ENCODE assay signal across 23 mouse cellular contexts in the genomic region with DNA sequence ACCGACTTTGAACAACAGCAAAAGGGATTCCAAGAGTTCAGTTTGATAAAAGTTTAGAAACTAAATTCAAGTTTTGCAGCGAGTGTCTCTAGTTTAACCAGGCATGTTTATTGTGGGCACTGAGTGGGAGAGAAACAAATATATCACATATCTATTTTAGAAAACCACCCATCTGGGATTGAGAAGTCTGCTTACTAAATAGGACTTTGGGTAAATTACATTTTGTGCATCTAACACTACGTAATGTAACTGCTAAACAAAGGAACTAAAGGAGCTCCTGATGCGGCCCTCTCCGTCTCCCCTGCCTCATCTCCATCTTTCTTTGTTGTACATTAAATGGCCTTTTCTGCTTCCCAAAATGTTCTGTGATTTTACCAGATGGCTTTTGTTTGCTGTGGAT. TPM values are rescaled to one million over a fixed set of nuclear protein-coding genes. Genes with fewer than 3 reads are reported as not detected.
DNase-seq lines count a peak whose midpoint lies in the region; ATAC-seq and TF ChIP-seq lines count a peak whose summit lies in the region.
"Had no signal": no experiment of that assay in that cellular context is flagged by ENCODE, and none has a peak within 500 bp of the region (broad histone marks: within the 10 kb centered on the region; RNA-seq: fewer than 3 reads in every experiment).

No protein-coding gene starts in this region.

- ATAC-seq in frontal cortex, adult (ENCODE audit: low TSS enrichment): peak; percentile 87
- ATAC-seq: forebrain, embryonic 13.5 days; forebrain, embryonic 15.5 days had no signal

- TF ChIP-seq CTCF in left cerebral cortex, adult 2 months (IDR thresholded peaks at IDR 0.05): no peak
- no peak for TF ChIP-seq CTCF in cortical plate, adult 2 months (IDR thresholded peaks at IDR 0.05; ENCODE audit: extremely low read depth, insufficient read depth, low read length)

- peak overlapping the region; percentile 67; the same call in 1 of the 2 replicates for H3K27ac ChIP-seq in left cerebral cortex, adult 2 months
- 0 out of 2 replicates have a peak overlapping the region, but pooled peaks have one; percentile 21 for H3K27ac ChIP-seq in cortical plate, adult 2 months (ENCODE audit: insufficient read depth, low read length)
- H3K27ac ChIP-seq: embryonic facial prominence, embryonic 13.5 days; embryonic facial prominence, embryonic 15.5 days; forebrain, embryonic 10.5 days; forebrain, embryonic 13.5 days; forebrain, embryonic 15.5 days had no signal

- no peak for DNase-seq in frontal cortex, postnatal 36 days (ENCODE audit: low spot score in 2 of 2)
- no peak for DNase-seq in left cerebral cortex, adult 2 months (ENCODE audit: extremely low spot score in 1 of 2, low spot score in 2 of 2)
- DNase-seq in left cerebral cortex, adult 18-20 months (ENCODE audit: low spot score in 2 of 2): no peak
- peak; percentile 57 for DNase-seq in brain, adult 2 months (ENCODE audit: low read depth, low spot score)
- DNase-seq in gastrocnemius, adult 8-10 months (ENCODE audit: low spot score in 2 of 2): no peak
- no peak for DNase-seq in testis, postnatal 14 days (ENCODE audit: low spot score)
- DNase-seq: adrenal gland, adult 2 months; adrenal gland, postnatal 10 days; adrenal gland, postnatal 25 days; cerebellum, adult 11-12 months; cerebellum, adult 2 months; cerebellum, adult 9-10 months; cerebellum, postnatal 10 days; cerebellum, postnatal 25 days; embryo, embryonic 11 days had no signal

- no peak for TF ChIP-seq POLR2A in cortical plate, adult 2 months (IDR thresholded peaks at IDR 0.05; ENCODE audit: extremely low read depth, insufficient read depth, low read length)

- intact Hi-C loops in left cerebral cortex, adult 2 months (cut with DNase I): no loop called here

- H3K4me3 ChIP-seq in left cerebral cortex, adult 2 months: no peak overlapping the region
- H3K4me3 ChIP-seq in cortical plate, adult 2 months (ENCODE audit: insufficient read depth, low read length): no peak overlapping the region
- H3K4me3 ChIP-seq: embryonic facial prominence, embryonic 13.5 days; embryonic facial prominence, embryonic 15.5 days; erythroblast, embryonic 14.5 days; forebrain, embryonic 10.5 days; forebrain, embryonic 13.5 days; forebrain, embryonic 15.5 days had no signal

- H3K4me1 ChIP-seq in cortical plate, adult 2 months (ENCODE audit: control insufficient read depth, insufficient read depth, low read length): no peaks in the 10 kb centered on the region; the same call in 1 of the 2 replicates
- H3K4me1 ChIP-seq: embryonic facial prominence, embryonic 15.5 days had no signal

RNA-seq across cellular contexts. Expression of gene Pdzrn3, which starts 40.5 kb away (rescaled TPM):
- 10 to 100 TPM; 47.9 to 50.8 TPM for total RNA-seq in left cerebral cortex, adult 2 months (2021)
- 10 to 100 TPM; 38.6 to 48.1 TPM for total RNA-seq in left cerebral cortex, adult 18-20 months (2021)
- polyA plus RNA-seq in cortical plate, adult 2 months (2012; rRNA removed): 32.2 and 32.3 TPM in 2 replicates
- 100 to 1,000 TPM; 112 to 145 (median 128) TPM for total RNA-seq in gastrocnemius, adult 8-10 months (2022)
- polyA plus RNA-seq: erythroblast, embryonic 14.5 days had no signal
